Mouse (Mus musculus): Measurements from ENCODE around the gene Lrch3.
"Not testable (repeated sequence)": the region's sequence is repeated elsewhere in the genome, so short reads cannot be mapped to it uniquely, and the experiment has no call there.

The Lrch3 gene

DNA sequence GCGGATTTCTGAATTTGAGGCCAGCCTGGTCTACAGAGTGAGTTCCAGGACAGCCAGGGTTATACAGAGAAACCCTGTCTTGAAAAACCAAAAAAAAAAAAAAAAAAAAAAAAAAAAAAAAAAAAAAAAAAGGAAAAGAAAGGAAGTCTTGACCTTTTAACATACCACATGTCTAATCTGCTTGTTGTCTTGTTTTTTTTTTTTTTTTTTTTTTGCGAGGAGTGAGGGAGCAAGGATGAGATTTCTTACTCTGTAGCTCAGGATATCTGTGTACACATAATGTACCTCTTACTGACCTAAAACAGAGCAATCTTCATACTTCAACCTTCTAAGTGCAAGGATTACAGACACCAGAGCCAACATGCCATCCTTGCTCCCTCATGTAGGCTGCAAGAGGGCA lies 141.0 kb downstream of the Lrch3 start:
- DNase-seq (ENCODE audit: low read depth, low spot score): not testable (repeated sequence)

DNA sequence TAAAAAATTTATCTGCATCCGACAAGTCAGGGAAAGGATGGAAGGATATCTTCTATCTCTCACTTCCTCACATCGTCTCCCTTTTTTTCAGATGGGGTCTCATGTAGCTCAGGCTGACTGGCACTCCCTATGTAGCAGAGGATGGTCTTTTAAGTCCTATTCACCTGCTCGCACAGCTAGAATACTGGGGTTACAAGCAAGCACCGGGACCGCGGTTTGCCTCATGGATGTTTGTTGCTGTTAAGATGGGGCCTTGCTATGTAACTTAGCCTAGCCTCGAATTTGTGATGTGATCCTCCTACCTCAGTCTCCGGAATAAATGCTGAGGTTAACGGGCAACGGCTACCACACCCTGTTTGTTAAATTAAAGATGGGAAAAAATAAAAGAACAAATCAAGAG lies 141.8 kb downstream of the Lrch3 start:
- DNase-seq (ENCODE audit: low read depth, low spot score): no peak

DNA sequence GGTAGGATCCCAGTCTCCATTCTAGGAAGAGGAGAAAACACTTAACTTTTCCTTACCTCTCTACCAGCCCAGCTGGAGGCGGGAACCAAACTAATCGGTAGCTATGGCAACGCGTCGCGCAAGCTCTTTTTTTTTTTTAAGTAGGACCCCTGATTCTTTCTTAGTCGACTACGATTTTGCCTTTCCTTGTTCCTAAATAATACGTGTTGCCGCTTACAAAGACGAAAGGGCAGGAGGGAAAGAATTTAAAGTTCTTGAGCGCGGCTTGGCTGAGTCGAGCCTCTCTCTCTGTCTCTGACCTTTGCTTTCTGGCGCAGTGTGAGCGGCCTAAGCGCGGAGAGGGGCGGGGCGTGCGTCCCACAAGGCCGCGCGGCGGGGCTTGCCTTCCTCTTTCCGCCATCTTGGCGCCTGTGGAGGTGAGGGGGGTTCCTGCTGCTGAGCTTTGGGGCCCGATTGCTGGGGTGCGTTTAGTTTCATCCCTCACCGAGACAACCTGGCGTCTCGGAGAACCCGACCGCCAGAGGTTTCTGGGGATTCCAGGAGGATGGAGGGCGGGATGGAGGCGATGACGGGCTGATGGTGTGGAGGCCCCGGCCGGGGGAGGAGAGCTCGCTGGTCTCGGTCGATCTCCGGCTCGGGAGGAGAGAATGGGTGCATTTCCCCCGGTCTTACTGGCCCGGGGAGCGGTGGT lies 142.3 kb downstream of the Lrch3 start, which contains the start of the genes Iqcg and Rpl35a:
TSS of gene Iqcg (minus strand) at position 124 of the 691 bp plus-strand sequence.
TSS of gene Rpl35a (plus strand) at position 359 of the 691 bp plus-strand sequence.
- DNase-seq (ENCODE audit: low read depth, low spot score): peak; percentile 88

DNA sequence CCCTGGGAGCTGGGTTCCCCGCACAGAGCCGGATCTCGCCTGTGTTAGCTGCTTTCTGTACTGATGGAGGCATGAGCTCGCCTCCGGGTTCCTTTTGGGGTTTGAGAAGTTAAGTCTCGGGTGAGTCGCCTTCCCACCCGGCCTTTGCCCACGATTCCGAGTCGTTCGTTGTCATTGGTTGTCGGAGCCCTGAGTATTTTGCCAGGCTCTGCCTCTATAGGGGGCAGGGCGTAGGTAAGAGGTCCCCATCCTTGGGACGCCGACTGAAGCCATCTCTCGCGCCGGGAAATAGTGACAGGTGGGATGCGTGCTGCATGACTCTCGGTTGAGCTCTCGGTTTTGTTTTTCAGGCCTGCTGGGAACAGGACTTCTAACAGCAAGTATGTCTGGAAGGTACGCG lies 142.9 kb downstream of the Lrch3 start:
- DNase-seq (ENCODE audit: low read depth, low spot score): peak; percentile 59

DNA sequence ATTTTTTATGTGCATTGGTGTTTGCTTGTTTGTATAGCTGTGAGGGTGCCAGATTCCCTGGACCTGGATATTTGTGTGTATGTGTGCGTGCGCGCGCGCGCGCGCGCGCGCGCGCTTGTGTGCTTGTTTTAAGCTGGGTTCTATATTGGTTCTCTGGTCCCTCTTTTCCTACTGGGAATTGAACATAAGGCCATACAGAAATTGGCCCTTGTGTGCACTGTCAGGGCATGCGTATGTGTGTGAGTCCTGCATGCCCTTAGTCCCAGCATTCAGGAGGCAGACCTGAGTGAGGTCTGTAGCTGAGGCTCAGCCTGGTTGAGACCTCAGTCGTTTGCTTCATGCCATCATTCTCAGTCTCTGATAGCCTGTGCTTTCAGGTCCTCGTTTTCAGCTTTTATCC lies 144.1 kb downstream of the Lrch3 start:
- peak; percentile 22 for DNase-seq (ENCODE audit: low read depth, low spot score)

DNA sequence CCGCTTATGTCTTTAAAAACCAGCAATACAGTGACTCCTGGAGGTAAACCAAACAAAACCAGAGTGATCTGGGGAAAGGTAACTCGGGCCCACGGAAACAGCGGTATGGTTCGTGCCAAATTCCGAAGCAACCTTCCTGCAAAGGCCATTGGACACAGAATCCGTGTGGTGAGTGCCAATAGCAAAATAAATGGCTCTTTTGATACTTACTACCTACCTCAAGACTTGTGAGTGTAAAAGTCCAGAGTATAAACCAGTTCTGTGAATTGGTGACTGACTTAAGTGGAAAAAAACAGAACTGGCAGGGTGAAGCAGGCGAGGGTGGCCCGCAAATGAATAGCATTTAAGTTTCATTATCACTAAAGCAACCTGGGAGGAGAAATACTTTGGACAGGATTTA lies 144.8 kb downstream of the Lrch3 start:
- DNase-seq (ENCODE audit: low read depth, low spot score): not testable (repeated sequence)

DNA sequence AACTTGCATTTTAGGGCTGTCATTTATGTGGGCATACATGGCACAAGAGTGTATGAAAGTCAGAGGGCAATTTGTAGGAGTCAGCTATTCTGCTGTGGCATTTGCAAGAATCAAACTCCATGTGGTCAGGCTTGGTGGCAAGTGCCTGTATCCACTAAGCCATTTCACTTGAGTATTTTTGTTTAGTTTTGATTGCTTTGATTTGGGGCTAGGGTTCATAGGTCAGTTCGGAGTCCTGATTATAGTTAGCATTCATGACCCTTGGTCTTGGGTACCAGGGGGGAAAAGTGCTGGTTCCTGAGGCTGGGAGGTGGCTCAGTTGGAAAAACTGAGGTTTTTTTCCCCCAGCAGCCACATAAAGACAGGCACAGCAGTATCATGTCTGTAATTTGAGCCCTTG lies 145.6 kb downstream of the Lrch3 start:
- DNase-seq (ENCODE audit: low read depth, low spot score): no peak

DNA sequence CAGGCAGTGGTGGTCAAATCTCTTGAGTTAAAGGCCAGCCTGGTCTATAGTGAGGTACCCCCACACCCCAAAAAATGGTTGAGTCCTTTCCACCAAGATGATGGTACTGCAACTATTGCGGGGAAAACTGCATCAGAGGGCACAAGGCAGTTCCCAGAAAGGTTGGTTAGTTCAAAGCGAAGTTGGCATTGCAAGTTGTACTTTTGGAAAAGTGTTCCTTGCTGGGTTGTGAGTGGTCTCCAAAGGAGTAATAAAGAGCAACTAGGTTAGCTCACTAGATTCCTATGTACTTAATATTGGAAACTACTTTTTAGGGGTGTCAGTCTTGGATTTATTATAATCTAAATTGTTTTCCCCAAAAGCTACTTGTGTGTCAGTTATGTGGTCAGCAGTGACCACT lies 147.0 kb downstream of the Lrch3 start:
- peak; percentile 31 for DNase-seq (ENCODE audit: low read depth, low spot score)

DNA sequence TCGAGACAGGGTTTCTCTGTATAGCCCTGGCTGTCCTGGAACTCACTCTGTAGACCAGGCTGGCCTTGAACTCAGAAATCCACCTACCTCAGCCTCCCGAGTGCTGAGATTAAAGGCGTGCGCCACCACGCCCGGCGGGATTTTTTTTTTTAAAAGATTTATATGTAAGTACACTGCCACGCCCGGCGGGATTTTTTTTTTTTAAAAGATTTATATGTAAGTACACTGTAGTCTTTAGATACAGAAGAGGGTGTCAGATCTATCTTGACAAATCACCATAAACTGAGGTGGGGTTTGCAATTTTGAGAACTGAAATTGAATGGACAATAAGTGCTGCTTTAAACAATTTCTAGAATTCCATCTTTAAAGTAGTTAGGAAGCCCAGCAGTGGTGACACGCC lies 147.5 kb downstream of the Lrch3 start:
- DNase-seq (ENCODE audit: low read depth, low spot score): no peak

DNA sequence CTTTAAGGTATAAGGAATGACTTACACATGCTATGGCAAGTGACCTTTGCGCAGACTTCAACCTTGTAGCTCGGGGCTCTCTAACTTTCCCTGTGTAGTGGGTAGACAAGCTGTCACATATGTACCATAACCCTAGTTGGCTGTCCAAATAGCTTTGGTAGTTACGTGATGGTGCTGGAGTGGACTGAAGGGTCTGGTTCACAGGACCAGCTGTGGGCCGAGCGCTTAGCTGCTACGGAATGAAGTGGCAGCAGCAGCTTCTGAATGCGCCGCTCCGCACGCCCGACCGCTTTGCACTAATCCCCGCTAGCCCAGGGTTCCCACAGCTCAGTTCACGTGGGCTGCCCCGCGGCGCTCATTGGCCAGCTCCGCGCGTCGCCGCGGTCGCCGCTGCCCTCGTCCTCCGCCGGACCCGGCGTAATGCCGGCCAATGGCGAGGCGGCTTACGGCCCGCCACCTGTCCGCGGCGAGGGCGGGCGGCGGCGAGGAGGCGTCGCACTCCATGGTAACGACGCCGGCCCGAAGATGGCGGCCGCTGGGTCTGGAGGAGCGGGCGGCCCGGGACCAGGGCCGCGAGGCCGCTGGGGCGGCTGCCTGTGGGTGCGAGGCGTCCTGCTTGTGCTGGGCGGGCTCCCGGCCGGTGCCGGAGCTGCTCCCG lies 148.3 kb downstream of the Lrch3 start, which contains the start of gene Lmln:
TSS of gene Lmln (plus strand) at position 498 of the 658 bp plus-strand sequence.
- peak; percentile 93 for DNase-seq (ENCODE audit: low read depth, low spot score)

DNA sequence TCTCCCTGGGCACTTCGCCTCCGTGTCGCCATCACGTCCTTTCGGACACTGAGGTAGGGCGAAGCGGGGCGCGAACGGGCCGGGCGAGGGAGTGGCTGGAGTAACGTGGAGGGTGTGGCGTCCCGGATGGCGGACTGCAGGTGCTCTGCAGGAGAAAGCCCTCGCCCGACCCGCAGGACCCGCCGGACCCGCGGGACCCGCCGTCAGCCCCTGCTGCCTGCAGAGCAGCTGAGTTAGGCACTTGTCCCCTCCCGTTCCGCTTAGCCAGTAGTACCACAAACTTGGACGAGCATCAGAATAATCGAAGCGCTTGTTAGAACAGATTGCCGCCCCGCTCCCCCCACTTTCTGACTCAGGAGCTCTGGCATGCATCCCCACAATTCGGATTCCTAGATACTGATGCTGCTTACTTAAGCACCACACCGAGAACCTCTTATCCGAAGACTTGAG lies 148.8 kb downstream of the Lrch3 start:
- DNase-seq (ENCODE audit: low read depth, low spot score): peak; percentile 79

DNA sequence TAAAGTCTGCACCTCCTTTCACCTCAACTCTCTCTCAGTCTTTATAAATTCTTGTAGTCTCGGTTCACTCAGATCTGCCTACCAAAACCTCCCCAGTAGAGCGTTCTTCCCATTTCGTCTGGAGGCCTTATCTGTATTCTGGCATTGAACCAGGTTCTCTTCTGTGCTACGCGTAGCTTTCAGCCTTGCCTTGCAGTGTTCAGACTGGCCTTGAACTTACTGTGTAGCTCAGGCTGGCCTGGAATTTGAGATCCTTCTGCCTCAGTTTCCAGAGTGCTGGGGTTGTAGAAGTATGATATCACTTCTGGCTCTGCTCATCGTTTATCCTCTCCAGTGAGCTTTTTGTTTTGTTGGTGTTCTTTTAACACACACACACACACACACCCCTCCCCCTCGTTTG lies 149.4 kb downstream of the Lrch3 start:
- no peak for DNase-seq (ENCODE audit: low read depth, low spot score)

DNA sequence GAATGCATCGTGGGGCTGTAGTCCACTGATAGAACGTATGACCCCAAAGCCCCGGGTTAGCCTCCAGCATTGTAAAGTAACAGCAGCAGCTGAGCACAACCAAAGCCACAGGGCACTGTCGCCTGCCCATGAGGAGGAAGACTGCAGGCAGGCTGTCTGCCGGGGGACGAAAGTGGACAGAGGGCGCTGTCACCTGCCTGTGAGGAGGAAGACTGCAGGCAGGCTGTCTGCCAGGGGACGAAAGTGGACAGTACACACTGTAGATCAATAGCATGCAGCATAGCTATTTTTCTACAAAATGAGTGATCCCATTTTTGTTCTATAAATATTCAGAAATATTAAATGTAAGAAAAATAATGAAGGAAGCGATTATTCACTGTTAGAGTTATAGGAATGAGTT lies 150.7 kb downstream of the Lrch3 start:
- DNase-seq (ENCODE audit: low read depth, low spot score): no peak
